Mouse (Mus musculus) urinary bladder, postnatal 4 days (tissue): ENCODE results near the gene Tmc5.

ENCODE experiments used
- DNase-seq, 2 experiments: peaks; one replicate each; pipeline ENCODE4 v3.0.0; 2021 to 2022; ENCODE audit warnings: low spot score in 2 of 2

Gene Tmc5

DNA sequence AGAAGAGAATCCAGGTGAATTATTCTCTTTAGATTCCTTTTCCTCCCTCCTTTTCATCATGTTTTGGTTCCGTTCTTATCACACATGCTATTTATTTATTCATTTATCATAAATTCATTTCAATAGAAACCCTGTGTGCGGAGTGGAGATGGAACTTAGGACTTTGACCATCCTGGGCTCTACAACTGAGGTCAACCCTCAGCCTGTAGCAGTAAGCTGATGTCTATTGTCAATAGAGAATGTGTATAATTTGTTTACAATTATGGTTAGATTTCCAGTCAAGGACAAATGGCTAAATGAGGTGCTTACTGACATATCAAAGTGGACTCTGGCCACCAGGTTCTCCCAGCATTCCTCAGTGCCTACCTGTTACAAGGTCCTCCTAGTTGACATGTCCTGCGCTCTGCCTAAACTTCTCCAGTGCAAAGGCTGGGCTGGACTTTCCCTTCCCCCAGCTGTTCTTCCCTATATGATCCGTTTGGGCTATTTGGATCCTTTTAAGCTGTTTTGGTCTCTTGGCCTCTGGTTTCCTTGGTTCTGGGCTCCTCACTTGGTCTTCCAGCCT lies 14.2 kb downstream of the Tmc5 start:
- DNase-seq: no peak

DNA sequence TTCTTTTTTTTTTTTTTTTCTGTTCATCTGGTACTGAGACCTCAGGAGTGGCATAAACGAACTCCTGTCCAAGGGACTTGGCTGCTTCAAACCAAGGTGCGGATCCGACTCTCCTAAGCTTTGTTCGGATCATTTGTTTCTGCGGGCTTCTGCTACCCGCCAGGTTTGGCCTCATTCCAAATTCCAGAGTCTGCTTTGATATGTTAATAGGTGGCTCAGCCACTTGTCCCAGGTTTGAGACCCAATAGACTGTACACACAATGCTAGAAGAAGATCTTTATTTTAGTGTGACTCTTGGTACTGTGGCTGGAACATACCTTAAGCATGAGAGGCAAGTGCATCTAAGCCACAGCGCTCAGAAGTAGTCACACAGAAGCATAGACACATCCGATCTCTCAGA lies 14.8 kb downstream of the Tmc5 start:
- no peak for DNase-seq

- DNase-seq: no peak
Measured at GRCm38 (mm10) chr7:118614076-118614475, 17.0 kb downstream of the Tmc5 start.

DNA sequence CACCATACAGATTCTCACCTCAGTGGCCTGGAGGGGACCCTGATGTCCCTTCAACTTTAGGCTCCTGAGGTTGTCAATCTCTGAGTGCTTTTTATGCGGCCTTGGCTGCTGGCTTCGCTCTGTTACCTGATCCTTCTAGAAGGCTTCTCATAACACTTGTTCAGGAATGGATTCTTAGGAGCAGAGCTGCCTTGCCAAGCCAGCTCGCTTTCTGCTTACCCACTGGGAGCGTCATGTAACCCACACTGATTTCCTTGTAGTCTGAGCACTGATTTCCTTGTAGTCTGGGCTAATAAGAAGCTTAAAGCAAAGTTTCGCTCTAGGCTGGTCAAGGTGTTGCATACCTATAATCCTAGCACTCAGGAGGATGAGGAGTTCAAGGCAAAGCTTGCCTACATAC lies 21.0 kb downstream of the Tmc5 start:
- DNase-seq: no peak

GRCm38 (mm10) chr7:118620243-118620906 lies 23.3 kb downstream of the Tmc5 start:
- DNase-seq: no peak

- no peak for DNase-seq
Measured at GRCm38 (mm10) chr7:118621094-118621493, 24.0 kb downstream of the Tmc5 start.

DNA sequence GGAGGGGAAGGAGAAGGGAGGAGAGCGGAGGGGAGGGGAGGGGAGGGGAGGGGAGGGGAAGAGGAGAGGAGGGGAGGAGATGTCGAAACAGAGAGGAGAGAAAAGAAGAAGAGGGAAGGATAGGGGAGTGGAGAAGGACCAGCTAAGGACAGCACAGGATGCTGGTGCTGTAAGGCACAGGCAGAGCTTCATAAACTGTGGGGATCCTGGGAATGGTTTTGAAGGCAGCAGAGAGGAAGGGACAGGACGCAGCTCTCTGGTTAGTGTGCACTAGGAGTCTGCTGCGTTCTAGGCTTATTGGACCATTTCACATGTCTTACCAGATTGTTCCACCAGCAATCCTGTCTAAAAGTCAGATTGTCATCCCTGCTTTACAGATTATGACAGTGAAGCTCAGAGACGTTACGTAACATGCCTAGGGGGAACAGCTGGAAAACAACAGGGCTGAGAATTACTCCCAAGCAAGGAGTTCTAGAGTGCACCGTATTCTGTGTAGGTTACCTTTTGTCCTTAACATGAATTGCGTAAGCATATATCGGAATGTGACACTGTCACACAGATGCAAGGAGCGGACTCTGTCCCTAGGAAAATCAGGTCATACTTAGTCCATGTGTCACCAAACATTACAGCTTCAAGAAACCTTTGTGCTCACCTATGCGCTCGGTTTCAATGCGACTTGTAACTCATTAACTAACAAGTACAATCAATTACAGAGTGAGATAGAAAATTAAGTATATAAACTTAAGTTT lies 30.6 kb downstream of the Tmc5 start:
- DNase-seq: no peak

- DNase-seq: no peak
Measured at GRCm38 (mm10) chr7:118633094-118633493, 36.0 kb downstream of the Tmc5 start.

GRCm38 (mm10) chr7:118633951-118634350 lies 36.9 kb downstream of the Tmc5 start:
- no peak for DNase-seq

GRCm38 (mm10) chr7:118637466-118637865 lies 40.4 kb downstream of the Tmc5 start:
- DNase-seq: no peak

- no peak for DNase-seq
Measured at GRCm38 (mm10) chr7:118646237-118646636, 49.1 kb downstream of the Tmc5 start.

GRCm38 (mm10) chr7:118649328-118649727 lies 52.2 kb downstream of the Tmc5 start:
- DNase-seq: no peak

GRCm38 (mm10) chr7:118650119-118650518 lies 53.0 kb downstream of the Tmc5 start:
- no peak for DNase-seq

- DNase-seq: no peak
Measured at GRCm38 (mm10) chr7:118650891-118651290, 53.8 kb downstream of the Tmc5 start.

- DNase-seq: no peak
Measured at GRCm38 (mm10) chr7:118652572-118653295, 55.6 kb downstream of the Tmc5 start.

DNA sequence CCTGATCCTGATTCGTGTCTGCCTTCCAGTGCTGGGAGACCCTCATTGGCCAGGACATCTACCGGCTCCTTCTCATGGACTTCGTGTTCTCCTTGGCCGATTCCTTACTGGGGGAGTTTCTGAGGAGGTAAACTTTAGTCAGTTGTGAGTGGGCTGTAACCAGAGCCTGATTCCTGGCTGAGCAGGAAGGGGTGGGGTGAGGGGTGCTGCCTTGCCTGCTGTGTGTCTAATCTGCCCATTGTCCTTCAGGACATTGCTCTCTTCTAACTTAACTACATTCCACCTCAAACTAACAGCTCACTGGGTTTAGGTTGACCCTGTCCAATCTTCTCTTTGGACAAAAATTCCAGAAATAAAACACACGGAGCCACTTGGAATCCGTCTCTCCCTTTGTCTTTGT lies 59.6 kb downstream of the Tmc5 start:
- no peak for DNase-seq

DNA sequence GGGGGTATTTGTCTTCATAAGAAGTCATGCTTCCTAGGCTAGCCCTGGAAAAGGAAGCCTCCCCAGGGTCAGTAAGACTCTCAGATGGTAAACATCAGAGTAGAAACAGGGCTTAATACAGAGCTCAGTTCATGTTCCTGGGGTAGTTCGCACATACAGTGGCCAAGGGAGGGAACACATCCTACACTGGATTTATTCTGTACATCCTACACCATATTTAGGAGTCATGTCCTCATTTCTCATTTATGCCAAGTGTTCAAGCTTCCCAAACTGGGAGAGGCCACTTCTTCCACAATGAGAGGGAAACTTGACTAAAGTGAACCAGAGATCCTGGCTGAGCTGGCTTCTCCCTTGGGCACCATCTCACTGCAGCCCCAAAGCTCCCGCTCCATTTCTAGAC lies 70.7 kb downstream of the Tmc5 start:
- DNase-seq: no peak

- DNase-seq: no peak
Measured at GRCm38 (mm10) chr7:118670142-118670541, 73.0 kb downstream of the Tmc5 start.

DNA sequence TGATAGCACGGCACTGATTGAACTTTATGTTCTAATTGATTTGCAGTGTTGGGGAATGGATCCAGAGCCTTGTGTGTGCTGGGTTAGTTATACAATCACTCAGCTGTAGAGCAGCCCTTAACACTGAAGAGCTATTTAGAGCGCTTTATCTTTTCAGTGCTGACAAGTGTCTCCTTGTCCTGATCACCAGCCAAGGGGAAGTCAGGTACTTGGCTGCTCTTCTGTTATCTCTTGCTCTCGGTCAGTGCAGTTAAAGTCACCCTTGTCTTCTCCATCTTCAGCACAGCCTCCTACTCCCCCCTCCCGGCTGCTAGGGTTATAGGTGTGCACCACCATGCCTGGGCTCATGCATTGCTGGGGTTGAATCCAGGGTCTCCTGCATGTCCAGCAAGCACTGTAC lies 79.7 kb downstream of the Tmc5 start:
- DNase-seq: no peak

DNA sequence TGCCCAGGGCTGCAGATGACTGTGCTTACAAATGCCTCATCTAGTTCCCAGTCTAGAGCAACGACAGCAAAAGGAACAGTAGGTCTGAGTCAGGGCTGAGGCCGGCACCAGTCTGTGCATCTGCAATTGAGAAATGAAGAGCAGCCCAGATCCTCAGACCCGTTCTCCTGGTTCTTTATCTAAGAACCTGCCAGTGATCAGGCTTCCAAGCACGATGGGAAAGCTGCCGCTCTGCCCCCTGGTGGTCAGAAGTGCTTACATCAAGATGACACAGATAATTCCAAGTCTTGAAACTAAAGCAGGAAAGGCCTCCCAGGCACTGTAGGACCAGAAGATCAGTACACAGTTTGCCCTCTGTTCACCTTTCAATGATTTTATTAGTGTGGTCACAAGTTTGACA lies 91.1 kb downstream of the Tmc5 start:
- DNase-seq: peak; percentile 54 to 79

GRCm38 (mm10) chr7:118689088-118689487 lies 92.0 kb downstream of the Tmc5 start:
- no peak for DNase-seq

DNA sequence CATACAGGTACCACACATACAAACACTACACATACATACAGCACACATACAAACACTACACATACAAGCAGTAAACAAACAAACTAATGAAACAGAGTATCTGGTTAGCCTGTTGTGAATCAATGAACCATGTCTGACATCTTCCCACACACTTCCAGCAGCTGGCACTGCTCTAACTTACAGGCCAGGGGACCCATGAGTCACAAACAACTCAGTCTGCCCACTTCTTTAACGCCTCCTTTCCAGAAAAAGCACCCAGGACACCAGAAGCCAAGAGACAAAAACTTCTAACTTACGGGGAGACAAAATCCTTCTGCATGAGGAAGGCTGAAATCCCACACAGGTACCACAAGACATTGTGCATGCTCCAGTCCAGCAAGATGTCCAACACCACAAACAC lies 94.2 kb downstream of the Tmc5 start:
- no peak for DNase-seq

DNA sequence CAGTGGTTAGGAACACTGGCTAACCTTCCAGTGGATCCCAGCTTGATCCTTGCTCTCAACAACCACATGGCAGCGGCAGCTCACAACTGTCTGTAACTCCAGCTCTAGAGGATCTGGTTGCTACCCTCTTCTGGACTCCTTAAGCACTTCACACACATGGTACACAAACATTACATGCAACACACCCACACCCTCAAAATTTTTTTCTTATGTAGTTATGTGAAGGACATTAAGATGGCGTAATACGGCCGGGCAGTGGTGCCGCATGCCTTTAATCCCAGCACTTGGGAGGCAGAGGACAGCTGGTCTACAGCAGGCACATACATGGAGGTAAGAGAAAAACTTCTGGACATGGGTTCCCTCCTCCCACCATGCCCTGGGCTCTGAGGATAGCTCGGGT lies 99.0 kb downstream of the Tmc5 start:
- no peak for DNase-seq
